Mouse (Mus musculus) embryonic facial prominence, embryonic 11.5 days (tissue): ENCODE measurements around the gene Lmbrd2. TPM values are rescaled to one million over a fixed set of nuclear protein-coding genes. Genes with fewer than 3 reads are reported as not detected.
A peak's percentile ranks its signal among the peaks of the same experiment; 100 is the strongest.

Experiments used
- ATAC-seq: fragments of 200-750 bp; cut with Nextera tagmentation; replicated peaks from 2 replicates; pipeline ENCODE4 v1.8.0; 2017; ENCODE audit warnings: low read depth; ENCODE audit not compliant: insufficient number of reproducible peaks, low FRiP score, low TSS enrichment
- DNase-seq: peaks from one replicate; pipeline ENCODE4 v3.0.0-alpha.2; 2015; ENCODE audit warnings: low spot score
- H3K27ac ChIP-seq: fragments of 300-500 bp; sonication (generic); replicated peaks from 2 replicates; pipeline ENCODE4 v1.5.1; 2014; ENCODE audit warnings: mild to moderate bottlenecking, low read depth, low read length, control low read depth
- H3K27me3 ChIP-seq: fragments of 300-500 bp; sonication (generic); 2 replicates; pipeline ENCODE4 v1.6.1; 2014; ENCODE audit warnings: mild to moderate bottlenecking, low read length, moderate library complexity, mixed read lengths; ENCODE audit not compliant: control insufficient read depth, insufficient read depth
- H3K36me3 ChIP-seq: fragments of 300-500 bp; sonication (generic); replicated peaks from 2 replicates; pipeline ENCODE4 v1.6.1; 2014; ENCODE audit warnings: low read depth, mild to moderate bottlenecking, low read length, moderate library complexity, mixed read lengths; ENCODE audit not compliant: control insufficient read depth, insufficient read depth
- H3K4me1 ChIP-seq: fragments of 300-500 bp; sonication (generic); 2 replicates; pipeline ENCODE4 v1.6.1; 2014; ENCODE audit warnings: low read length, mixed read lengths; ENCODE audit not compliant: control insufficient read depth, insufficient read depth
- H3K4me2 ChIP-seq: fragments of 300-500 bp; sonication (generic); 2 replicates; pipeline ENCODE4 v1.6.1; 2014; ENCODE audit warnings: low read depth, mild to moderate bottlenecking, control low read depth, low read length, moderate library complexity
- H3K4me3 ChIP-seq: fragments of 300-500 bp; sonication (generic); 2 replicates; pipeline ENCODE4 v1.5.1; 2014; ENCODE audit warnings: low read depth, low read length, control low read depth
- H3K9ac ChIP-seq: fragments of 300-500 bp; sonication (generic); replicated peaks from 2 replicates; pipeline ENCODE4 v1.6.1; 2014; ENCODE audit warnings: mild to moderate bottlenecking, control low read depth, low read length
- H3K9me3 ChIP-seq: fragments of 300-500 bp; sonication (generic); replicated peaks from 2 replicates; pipeline ENCODE4 v1.6.1; 2016; ENCODE audit warnings: mild to moderate bottlenecking, low read length, inconsistent platforms, mixed read lengths; ENCODE audit not compliant: control insufficient read depth
- WGBS: fragments of 180-500 bp; shearing (Covaris S2); extraction: QIAGEN DNeasy Blood & Tissue Kit; methylation state at CpG from one replicate; pipeline ENCODE4 v1.1.7; 2014; 5-methylcytosine and 5-hydroxymethylcytosine counted together
- polyA plus RNA-seq: library from polyadenylated mRNA; unstranded; fragments of >200 nt; fragmentation: Nextera tagmentation; extraction: Ambion mirVana; gene quantifications from 2 replicates; pipeline ENCODE4 v1.2.1, GENCODE M21; 2014

The Lmbrd2 gene
- polyA plus RNA-seq, 1 experiment from 2014 or later: 4.1 TPM

DNA sequence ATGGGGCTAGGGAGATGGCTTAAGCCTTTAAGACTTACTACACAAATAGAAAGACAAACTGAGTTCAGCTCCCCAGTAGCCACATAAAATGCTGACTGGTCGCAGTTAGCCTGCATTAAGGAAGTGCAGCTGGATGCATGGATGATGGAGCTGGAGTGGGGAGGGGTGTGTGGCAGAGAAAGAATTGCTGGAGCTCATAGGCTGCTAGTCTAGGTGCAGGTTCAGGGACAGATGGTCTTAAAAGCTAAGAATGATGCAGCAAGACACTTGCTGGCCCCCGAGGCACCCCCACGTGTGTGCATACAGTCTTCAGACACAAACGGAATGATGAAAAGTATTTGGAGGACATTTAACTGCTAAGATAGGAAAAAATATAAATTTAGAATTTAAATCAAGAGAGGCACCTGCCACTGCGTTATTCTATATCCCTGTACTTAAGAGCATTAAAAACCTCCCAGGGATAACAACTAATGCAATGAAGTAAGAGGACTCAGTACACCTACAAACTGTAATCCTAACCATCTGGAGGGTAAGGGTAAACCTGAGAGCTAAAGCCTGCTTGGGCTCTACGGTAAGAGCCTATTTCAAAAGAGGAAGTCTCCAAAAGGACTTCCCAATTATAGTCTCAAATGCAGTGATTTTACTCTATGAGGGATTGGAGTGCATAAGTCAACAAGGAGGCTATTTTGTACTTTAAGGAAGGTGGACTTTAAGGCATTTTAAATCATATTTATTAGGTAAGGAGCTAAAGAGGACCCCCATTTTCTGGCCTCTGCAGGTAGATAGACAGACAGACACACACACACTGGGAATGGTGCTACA, 29.6 kb upstream of the Lmbrd2 start:
- peaks cover 2% of the 10 kb centered on the region; the same call in 1 of the 2 replicates for H3K36me3 ChIP-seq
- no peak overlapping the region for H3K9ac ChIP-seq
- H3K27ac ChIP-seq: no peak overlapping the region
- ATAC-seq (no peak), DNase-seq (no peak)
- H3K9me3 ChIP-seq: no peaks in the 10 kb centered on the region
- H3K4me3 ChIP-seq: no peak overlapping the region
- no peaks in the 10 kb centered on the region for H3K4me1 ChIP-seq
- 83% methylated on average over 6 of the region's 6 CpGs for WGBS
- no peaks in the 10 kb centered on the region for H3K27me3 ChIP-seq
- no peak overlapping the region for H3K4me2 ChIP-seq

GRCm38 (mm10) chr15:9111648-9112047, 28.7 kb upstream of the Lmbrd2 start:
- Histone ChIP-seq H3K4me2 (no peak overlapping the region), H3K4me1 (no peaks in the 10 kb centered on the region), H3K36me3 (peaks cover 2% of the 10 kb centered on the region; the same call in 1 of the 2 replicates), H3K27ac (no peak overlapping the region), H3K9ac (no peak overlapping the region), H3K9me3 (no peaks in the 10 kb centered on the region), H3K27me3 (no peaks in the 10 kb centered on the region), H3K4me3 (no peak overlapping the region)
- ATAC-seq (no peak), DNase-seq (no peak)
- WGBS: 88% methylated on average over 3 of the region's 3 CpGs

DNA sequence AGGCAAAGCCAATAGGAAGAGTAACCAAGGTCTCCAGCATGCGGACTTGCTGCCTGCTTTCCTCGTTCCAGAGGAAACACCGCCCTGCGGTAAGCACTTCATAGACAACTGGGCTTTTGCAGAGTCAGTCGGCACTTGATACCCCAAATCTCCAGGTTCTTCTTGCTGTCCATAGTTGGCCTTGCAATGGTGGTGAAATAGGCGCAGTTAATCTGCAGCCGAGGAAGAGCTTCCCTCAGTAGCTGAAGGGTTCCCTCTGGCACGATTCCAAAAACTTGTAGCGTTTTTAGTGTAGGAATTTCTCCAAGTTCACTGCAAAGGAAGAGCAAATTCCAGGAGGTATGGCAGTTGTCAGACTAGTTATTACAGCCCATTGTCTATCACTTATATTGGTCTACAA, 26.8 kb upstream of the Lmbrd2 start:
- DNase-seq: no peak
- Histone ChIP-seq H3K9ac (no peak overlapping the region), H3K27ac (no peak overlapping the region), H3K4me2 (no peak overlapping the region), H3K36me3 (peaks cover 5% of the 10 kb centered on the region; the same call in 1 of the 2 replicates), H3K4me3 (no peak overlapping the region), H3K27me3 (no peaks in the 10 kb centered on the region), H3K9me3 (no peaks in the 10 kb centered on the region), H3K4me1 (no peaks in the 10 kb centered on the region)
- 85% methylated on average over 9 of the region's 9 CpGs for WGBS
- ATAC-seq: no peak

DNA sequence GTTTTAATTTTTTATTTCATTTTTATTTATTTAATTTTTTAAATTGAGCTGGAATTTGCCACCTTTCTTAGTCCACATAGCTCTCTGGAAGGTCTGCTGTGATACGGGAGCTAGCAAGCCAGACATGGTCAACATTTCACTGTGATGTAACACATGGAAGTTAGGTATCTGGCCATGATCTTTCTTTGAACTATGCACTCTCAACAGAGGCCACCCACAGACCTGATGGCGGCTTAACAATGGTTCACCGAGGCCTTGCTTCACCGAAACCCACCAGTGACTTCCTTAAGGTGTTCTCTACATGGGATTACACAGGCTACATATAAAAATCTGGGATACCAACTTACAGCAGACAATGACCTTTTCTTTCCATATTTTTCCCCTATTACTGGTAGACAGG, 26.2 kb upstream of the Lmbrd2 start:
- no peak overlapping the region for H3K9ac ChIP-seq
- no peaks in the 10 kb centered on the region for H3K9me3 ChIP-seq
- 72% methylated on average over 4 of the region's 4 CpGs for WGBS
- H3K27me3 ChIP-seq: no peaks in the 10 kb centered on the region
- no peak overlapping the region for H3K4me3 ChIP-seq
- H3K4me2 ChIP-seq: no peak overlapping the region
- H3K27ac ChIP-seq: no peak overlapping the region
- H3K36me3 ChIP-seq: peaks cover 5% of the 10 kb centered on the region; the same call in 1 of the 2 replicates
- no peak for DNase-seq
- ATAC-seq: no peak
- no peaks in the 10 kb centered on the region for H3K4me1 ChIP-seq

DNA sequence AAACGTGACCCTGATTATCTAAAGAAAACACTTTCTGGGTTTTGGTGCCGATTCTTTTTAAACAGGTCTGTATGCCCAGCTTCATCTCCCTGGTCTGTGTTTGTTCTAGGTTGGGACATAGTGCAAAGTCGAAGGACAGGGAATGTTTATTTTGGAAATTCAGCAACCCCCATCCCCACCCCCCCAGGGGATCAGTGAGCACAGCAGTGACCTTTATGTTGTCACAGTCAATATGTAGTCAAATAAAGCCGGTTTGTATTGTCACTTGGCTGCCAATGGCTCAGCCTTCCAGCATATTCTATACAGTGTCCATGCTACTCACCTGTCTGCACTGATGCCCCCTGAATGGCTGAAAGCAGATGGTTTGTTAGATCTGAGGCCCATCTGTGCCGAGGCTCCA, 25.8 kb upstream of the Lmbrd2 start:
- H3K9me3 ChIP-seq: no peaks in the 10 kb centered on the region
- peaks cover 5% of the 10 kb centered on the region; the same call in 1 of the 2 replicates for H3K36me3 ChIP-seq
- H3K4me3 ChIP-seq: no peak overlapping the region
- H3K27me3 ChIP-seq: no peaks in the 10 kb centered on the region
- 46% methylated on average over 5 of the region's 5 CpGs for WGBS
- H3K9ac ChIP-seq: no peak overlapping the region
- DNase-seq (no peak), ATAC-seq (no peak)
- H3K27ac ChIP-seq: no peak overlapping the region
- no peaks in the 10 kb centered on the region for H3K4me1 ChIP-seq
- no peak overlapping the region for H3K4me2 ChIP-seq

DNA sequence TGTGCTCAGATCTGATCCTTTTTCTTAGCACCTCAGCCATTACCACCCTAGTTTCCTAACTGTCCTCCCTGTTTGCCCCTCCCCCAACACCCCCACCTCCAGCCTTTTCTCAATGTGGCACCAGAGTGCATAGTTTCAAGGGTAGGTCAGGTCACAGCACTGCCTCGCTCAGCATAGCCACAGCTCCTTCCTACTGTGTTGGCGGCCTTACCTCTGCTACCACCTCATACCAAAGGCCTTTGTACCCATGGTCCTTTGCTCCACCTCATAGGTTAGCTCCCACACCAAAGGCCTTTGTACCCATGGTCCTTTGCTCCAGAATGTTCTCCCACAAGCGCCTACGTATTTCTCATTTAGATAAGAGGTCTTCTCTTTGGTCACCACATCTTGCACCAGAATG, 21.5 kb upstream of the Lmbrd2 start:
- H3K4me3 ChIP-seq: no peak overlapping the region
- H3K9me3 ChIP-seq: no peaks in the 10 kb centered on the region
- no peak overlapping the region for H3K9ac ChIP-seq
- WGBS: 94% methylated on average over 4 of the region's 4 CpGs
- no peak overlapping the region for H3K27ac ChIP-seq
- ATAC-seq (no peak), DNase-seq (no peak)
- peaks cover 5% of the 10 kb centered on the region for H3K36me3 ChIP-seq
- H3K4me2 ChIP-seq: no peak overlapping the region
- no peaks in the 10 kb centered on the region for H3K4me1 ChIP-seq
- no peaks in the 10 kb centered on the region for H3K27me3 ChIP-seq

GRCm38 (mm10) chr15:9120081-9120480, 20.3 kb upstream of the Lmbrd2 start:
- Histone ChIP-seq H3K9me3 (no peaks in the 10 kb centered on the region), H3K27ac (no peak overlapping the region), H3K9ac (no peak overlapping the region), H3K27me3 (no peaks in the 10 kb centered on the region), H3K4me3 (no peak overlapping the region), H3K4me1 (no peaks in the 10 kb centered on the region), H3K4me2 (no peak overlapping the region), H3K36me3 (peaks cover 5% of the 10 kb centered on the region)
- DNase-seq: peak; percentile 69
- ATAC-seq: no peak
- 97% methylated on average over 2 of the region's 2 CpGs for WGBS

GRCm38 (mm10) chr15:9122989-9123388, 17.4 kb upstream of the Lmbrd2 start:
- H3K27me3 ChIP-seq: no peaks in the 10 kb centered on the region
- DNase-seq (no peak), ATAC-seq (no peak)
- no peak overlapping the region for H3K9ac ChIP-seq
- peaks cover 4% of the 10 kb centered on the region for H3K36me3 ChIP-seq
- no peak overlapping the region for H3K27ac ChIP-seq
- no peak overlapping the region for H3K4me2 ChIP-seq
- H3K9me3 ChIP-seq: no peaks in the 10 kb centered on the region
- no peak overlapping the region for H3K4me3 ChIP-seq
- H3K4me1 ChIP-seq: no peaks in the 10 kb centered on the region
- WGBS: 89% methylated on average over 4 of the region's 4 CpGs
